Mouse (Mus musculus) hindbrain, embryonic 13.5 days (tissue): Measurements from ENCODE around the gene C730034F03Rik. TPM values are rescaled to one million over a fixed set of nuclear protein-coding genes. Genes with fewer than 3 reads are reported as not detected.

Experiments used
- polyA plus RNA-seq: library from polyadenylated mRNA; unstranded; fragments of >200 nt; fragmentation: Nextera tagmentation; extraction: Ambion mirVana; gene quantifications from 2 replicates; pipeline ENCODE4 v1.2.1, GENCODE M21; 2015

Gene C730034F03Rik
- polyA plus RNA-seq, 1 experiment from 2014 or later = 5.4 TPM

Other genes with a start within 250 kb of the C730034F03Rik start
- 99.2 and 104 TPM in 2 replicates for gene Plxnb2, start 248.8 kb upstream of the C730034F03Rik start, polyA plus RNA-seq
- gene Dennd6b, start 233.1 kb upstream of the C730034F03Rik start, polyA plus RNA-seq = 75.1 and 86.5 TPM in 2 replicates
- gene Ppp6r2, start 218.0 kb upstream of the C730034F03Rik start, polyA plus RNA-seq = 82.8 and 87.3 TPM in 2 replicates
- gene Sbf1, start 114.3 kb upstream of the C730034F03Rik start, polyA plus RNA-seq = 78.4 and 83.3 TPM in 2 replicates
- gene Adm2, start 106.9 kb upstream of the C730034F03Rik start, polyA plus RNA-seq = not detected in 2 replicates
- not detected in 2 replicates for gene Miox, start 95.2 kb upstream of the C730034F03Rik start, polyA plus RNA-seq
- gene Lmf2, start 73.9 kb upstream of the C730034F03Rik start, polyA plus RNA-seq = 32.2 and 32.6 TPM in 2 replicates
- 104 TPM in 2 replicates for gene Ncaph2, start 73.9 kb upstream of the C730034F03Rik start, polyA plus RNA-seq
- 10.9 and 11.3 TPM in 2 replicates for gene Sco2, start 55.7 kb upstream of the C730034F03Rik start, polyA plus RNA-seq
- gene Tymp, start 52.5 kb upstream of the C730034F03Rik start, polyA plus RNA-seq = 2.2 and 2.4 TPM in 2 replicates
- 2.4 and 3.4 TPM in 2 replicates for gene Odf3b, start 50.3 kb upstream of the C730034F03Rik start, polyA plus RNA-seq
- 0.05 TPM in 1 of 2 replicates, not detected in the other for gene Klhdc7b, start 44.7 kb upstream of the C730034F03Rik start, polyA plus RNA-seq
- gene Syce3, start 19.1 kb upstream of the C730034F03Rik start, polyA plus RNA-seq = not detected in 2 replicates
- 0.99 and 1.3 TPM in 2 replicates for gene Cpt1b, start 3.7 kb upstream of the C730034F03Rik start, polyA plus RNA-seq
- gene Gm44502, start 107 bp downstream of the C730034F03Rik start, polyA plus RNA-seq = not detected in 2 replicates
- 92.7 and 98.4 TPM in 2 replicates for gene Chkb, start 319 bp downstream of the C730034F03Rik start, polyA plus RNA-seq
- gene Mapk8ip2, start 24.3 kb downstream of the C730034F03Rik start, polyA plus RNA-seq = 74.0 and 80.1 TPM in 2 replicates
- 19.7 and 21.2 TPM in 2 replicates for gene Arsa, start 47.8 kb downstream of the C730034F03Rik start, polyA plus RNA-seq
- gene Shank3, start 70.0 kb downstream of the C730034F03Rik start, polyA plus RNA-seq = 11.0 and 12.1 TPM in 2 replicates
- 1.5 and 2.0 TPM in 2 replicates for gene Acr, start 138.7 kb downstream of the C730034F03Rik start, polyA plus RNA-seq
- gene Rabl2, start 162.3 kb downstream of the C730034F03Rik start, polyA plus RNA-seq = 72.5 and 73.7 TPM in 2 replicates